Mouse (Mus musculus): ENCODE measurements at regions not wholly inside any gene's neighbourhood (a gene's known extent, or its start where the extent isn't known, plus 50 kb on each side); places are given as distances from the start of the nearest gene placed in this dataset.

GRCm38 (mm10) chr16:29893871-29894828, 170.0 kb upstream of the Hes1 start:
- TF ChIP-seq POLR2A (IDR thresholded peaks at IDR 0.05; ENCODE audit: borderline replicate concordance, insufficient read depth, low read length) (no peak), CTCF (IDR thresholded peaks at IDR 0.05; ENCODE audit: borderline replicate concordance, insufficient read depth, low read depth, low read length) (no peak)

Measured in cerebellum, adult 2 months (tissue).